Mouse (Mus musculus): ENCODE data around the gene Phyhd1.

Gene Phyhd1

DNA sequence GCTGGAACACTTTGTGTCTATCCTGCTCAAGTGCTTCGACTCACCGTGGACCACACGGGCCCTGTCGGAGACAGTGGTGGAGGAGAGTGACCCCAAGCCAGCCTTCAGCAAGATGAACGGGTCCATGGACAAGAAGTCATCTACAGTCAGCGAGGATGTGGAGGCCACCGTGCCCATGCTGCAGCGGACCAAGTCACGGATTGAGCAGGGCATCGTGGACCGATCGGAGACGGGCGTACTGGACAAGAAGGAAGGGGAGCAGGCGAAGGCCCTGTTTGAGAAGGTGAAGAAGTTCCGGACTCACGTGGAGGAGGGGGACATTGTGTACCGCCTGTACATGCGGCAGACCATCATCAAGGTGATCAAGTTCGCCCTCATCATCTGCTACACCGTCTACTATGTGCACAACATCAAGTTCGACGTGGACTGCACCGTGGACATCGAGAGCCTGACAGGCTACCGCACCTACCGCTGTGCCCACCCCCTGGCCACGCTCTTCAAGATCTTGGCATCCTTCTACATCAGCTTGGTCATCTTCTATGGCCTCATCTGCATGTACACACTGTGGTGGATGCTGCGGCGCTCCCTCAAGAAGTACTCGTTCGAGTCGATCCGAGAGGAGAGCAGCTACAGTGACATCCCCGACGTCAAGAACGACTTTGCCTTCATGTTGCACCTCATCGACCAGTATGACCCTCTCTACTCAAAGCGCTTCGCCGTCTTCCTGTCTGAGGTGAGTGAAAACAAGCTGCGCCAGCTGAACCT, 10.2 kb upstream of the Phyhd1 start:
- in situ Hi-C loops (cut with MboI; ENCODE audit: low sequenced_read_pairs): no loop called here

GRCm38 (mm10) chr2:30256616-30257350, 9.2 kb upstream of the Phyhd1 start:
- in situ Hi-C loops (cut with MboI; ENCODE audit: low sequenced_read_pairs): no loop called here

DNA sequence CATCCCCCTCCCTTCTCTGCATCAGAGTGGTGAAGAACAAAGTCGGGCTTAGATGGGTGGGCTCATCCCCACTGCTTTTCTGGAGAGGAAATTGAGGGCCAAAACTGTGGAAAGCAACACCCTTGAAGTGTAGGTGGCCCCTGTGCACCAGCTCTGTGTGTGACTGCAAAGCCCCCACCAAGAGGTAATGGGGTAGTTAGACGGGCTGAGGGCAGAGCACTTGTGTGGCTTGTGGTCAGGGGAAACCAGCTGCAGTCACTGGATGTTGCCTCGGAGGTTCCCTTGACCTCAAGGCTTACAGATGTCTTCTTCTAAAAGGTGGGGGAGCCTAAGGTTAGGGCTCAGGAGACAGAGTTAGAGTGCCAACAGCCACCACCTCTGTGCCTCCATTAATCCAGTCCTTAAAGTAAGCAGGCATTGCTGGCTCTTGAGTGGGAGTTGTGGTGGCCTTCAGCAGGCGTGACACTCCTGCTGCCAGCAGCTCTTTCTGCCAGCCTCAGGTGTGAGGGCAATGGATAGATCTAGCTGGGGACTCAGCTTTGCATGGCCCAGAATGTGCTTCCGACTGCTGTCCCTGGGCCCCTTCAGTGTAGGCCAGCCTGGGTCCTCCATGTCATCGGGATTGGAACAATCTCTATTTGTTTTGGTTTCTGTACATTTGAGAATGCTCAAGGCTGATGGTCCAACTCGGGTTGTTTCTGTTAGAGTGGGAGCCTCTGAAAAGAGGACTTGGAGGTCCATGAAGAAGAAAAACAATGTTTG, 8.1 kb upstream of the Phyhd1 start:
- in situ Hi-C loops (cut with MboI; ENCODE audit: low sequenced_read_pairs): no loop called here

- in situ Hi-C loops (cut with MboI; ENCODE audit: low sequenced_read_pairs): no loop called here
These were observed 7.4 kb upstream of the Phyhd1 start for GRCm38 (mm10) chr2:30258600-30258999.

GRCm38 (mm10) chr2:30259131-30260064, 6.6 kb upstream of the Phyhd1 start:
- in situ Hi-C loops (cut with MboI; ENCODE audit: low sequenced_read_pairs): no loop called here

- in situ Hi-C loops (cut with MboI; ENCODE audit: low sequenced_read_pairs): no loop called here
These were observed 4.8 kb upstream of the Phyhd1 start for GRCm38 (mm10) chr2:30261064-30261736.

DNA sequence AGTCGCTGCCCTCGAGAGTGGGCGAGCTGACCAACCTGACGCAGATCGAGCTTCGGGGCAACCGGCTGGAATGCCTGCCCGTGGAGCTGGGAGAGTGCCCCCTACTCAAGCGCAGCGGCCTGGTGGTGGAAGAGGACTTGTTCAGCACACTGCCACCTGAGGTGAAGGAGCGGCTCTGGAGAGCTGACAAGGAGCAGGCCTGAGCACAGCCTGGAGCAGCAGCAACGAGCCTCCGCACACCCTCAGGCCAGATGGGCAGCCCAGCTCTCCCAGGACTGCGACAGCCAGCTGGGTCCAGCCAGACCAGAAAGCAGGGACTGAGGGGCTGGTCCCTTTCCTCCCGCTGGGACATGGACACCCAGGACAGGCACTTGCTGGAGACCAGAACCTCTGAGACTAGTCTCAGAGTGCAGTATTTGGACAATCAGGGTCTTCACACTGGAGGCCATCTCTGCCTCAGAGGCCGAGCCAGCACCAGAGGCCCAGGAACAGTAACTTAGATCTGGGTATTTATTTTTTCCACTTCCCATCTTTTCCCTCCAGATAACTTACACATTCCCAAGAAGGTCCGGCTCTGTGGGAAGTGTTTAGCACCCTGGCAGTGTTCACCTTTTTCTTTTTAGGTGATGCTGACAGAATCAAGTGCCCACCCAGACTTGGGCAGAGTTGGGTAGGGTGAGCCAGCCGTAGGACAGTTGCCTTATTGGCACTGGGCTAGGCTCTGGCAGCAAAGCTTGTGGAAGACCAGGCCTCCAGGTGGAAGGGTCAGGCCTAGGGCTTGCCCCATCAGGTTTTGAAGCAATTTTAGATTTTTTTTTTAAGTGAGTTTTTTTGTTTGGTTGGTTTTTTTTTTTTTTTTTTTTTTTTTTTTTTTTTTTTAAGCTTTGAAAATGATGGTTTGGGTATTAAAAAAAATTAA, 3.8 kb upstream of the Phyhd1 start:
- in situ Hi-C loops (cut with MboI; ENCODE audit: low sequenced_read_pairs): no loop called here

- in situ Hi-C loops (cut with MboI; ENCODE audit: low sequenced_read_pairs): no loop called here
These were observed 3.1 kb upstream of the Phyhd1 start for GRCm38 (mm10) chr2:30262840-30263441.

GRCm38 (mm10) chr2:30263811-30264210, 2.2 kb upstream of the Phyhd1 start:
- in situ Hi-C loops (cut with MboI; ENCODE audit: low sequenced_read_pairs): no loop called here

GRCm38 (mm10) chr2:30264671-30265519, 1.1 kb upstream of the Phyhd1 start:
- in situ Hi-C loops (cut with MboI; ENCODE audit: low sequenced_read_pairs): no loop called here

GRCm38 (mm10) chr2:30266392-30266941, 464 bp downstream of the Phyhd1 start:
- in situ Hi-C loops (cut with MboI; ENCODE audit: low sequenced_read_pairs): no loop called here

DNA sequence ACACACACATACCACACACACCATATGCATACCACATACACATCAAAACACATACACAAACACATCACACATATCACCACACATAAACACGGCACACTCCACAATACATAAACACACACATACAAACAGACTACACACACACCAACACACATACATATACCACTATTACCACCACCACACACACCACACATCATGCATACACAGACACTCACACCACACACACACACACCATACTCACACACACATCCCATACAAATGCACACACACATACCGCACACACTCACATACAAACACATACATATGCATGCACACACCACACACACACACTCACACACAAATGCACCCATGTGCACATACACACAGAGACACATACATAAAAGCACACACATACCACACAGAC, 1.5 kb downstream of the Phyhd1 start:
- in situ Hi-C loops (cut with MboI; ENCODE audit: low sequenced_read_pairs): no loop called here

DNA sequence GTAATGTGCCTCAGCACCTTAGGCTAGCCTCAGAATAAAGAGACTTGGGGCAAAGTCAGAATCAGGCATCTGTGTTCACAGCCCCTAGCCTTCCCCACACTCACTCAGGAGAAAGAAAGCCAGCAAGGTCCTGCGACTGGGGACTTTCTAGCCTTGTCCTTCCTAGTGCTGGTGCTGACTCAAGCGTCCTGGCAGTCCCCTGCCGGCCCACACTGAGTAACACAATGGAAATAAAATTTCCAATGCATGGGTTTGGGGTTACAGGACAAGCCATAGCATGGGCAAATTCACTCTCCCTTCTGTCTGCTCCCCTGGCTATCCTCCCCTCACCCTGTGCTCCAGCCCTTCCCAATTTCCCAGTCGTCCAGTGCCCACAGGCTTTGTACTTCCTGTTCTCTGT, 2.4 kb downstream of the Phyhd1 start:
- in situ Hi-C loops (cut with MboI; ENCODE audit: low sequenced_read_pairs): no loop called here

DNA sequence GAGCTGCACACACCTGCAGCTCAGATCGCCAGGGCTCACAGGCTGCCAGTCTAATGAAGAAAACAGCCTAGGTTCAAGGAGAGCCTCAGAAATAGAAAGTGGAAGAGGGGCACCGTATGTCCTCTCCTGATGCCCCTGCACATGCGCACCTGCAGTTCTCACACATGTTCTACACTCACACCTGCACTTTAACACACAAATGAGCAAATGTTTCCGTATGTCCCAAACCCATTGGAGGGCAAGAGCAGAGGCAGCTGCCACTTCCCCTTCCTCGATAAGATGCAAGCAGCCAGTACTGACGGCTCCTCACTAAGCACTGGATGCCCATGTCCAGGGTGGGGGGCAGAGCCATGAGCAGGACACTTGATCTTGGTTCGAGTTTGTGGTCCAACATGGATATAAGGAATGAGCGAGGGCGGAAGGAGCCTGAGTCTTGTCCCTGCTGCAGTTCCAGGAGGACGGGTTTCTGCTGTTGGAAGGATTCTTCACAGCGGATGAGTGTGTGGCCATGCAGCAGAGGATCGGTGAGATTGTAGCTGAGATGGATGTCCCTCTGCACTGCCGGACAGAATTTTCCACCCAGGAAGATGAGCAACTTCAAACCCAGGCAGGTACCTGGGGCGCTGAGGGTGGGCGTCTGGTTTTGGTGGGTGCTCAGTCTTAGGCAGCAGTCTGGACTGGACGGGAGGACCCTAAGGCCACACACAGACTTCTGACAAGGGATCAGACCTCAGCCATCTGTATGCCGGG, 3.4 kb downstream of the Phyhd1 start:
- in situ Hi-C loops (cut with MboI; ENCODE audit: low sequenced_read_pairs): no loop called here

GRCm38 (mm10) chr2:30270134-30270533, 4.1 kb downstream of the Phyhd1 start:
- in situ Hi-C loops (cut with MboI; ENCODE audit: low sequenced_read_pairs): no loop called here

- in situ Hi-C loops (cut with MboI; ENCODE audit: low sequenced_read_pairs): no loop called here
These were observed 14.7 kb downstream of the Phyhd1 start, which contains the start of gene Gm28038 for GRCm38 (mm10) chr2:30280743-30281142. TSS of gene Gm28038 (plus strand) at chr2:30281043.

DNA sequence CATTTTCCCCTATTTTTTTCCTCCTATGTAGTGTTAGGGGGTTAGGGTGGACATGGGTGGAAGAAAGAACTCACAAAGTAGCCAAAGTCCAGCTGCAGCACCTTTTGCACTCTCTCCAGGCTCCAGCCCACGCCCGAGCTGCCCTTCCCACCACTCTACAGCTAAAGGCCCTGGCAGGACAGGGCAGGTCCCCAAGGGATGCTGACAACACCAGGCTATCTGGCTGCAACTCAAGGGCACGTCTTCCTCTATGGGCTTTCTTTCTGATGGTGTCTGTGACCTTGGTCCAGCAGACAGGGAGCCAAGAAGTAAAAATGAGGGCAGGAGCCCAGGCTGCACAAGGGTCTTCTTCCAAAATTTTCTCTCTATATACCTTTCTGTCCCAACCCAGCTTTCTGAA, 15.6 kb downstream of the Phyhd1 start:
- in situ Hi-C loops (cut with MboI; ENCODE audit: low sequenced_read_pairs): no loop called here

Data from CH12F3 (cell line).